Mouse (Mus musculus) testis, adult 2 months (tissue): ENCODE measurements around the gene Nfatc2.

Experiments used
- CTCF ChIP-seq: fragments of 200-500 bp; IDR thresholded peaks from 2 replicates; pipeline ENCODE4 v1.5.1; 2012; ENCODE audit warnings: low read depth, mild to moderate bottlenecking, inconsistent platforms, low read length, moderate library complexity; ENCODE audit not compliant: control insufficient read depth, insufficient read depth, insufficient replicate concordance
- POLR2A ChIP-seq: fragments of 200-500 bp; IDR thresholded peaks from 2 replicates; pipeline ENCODE4 v1.6.1; 2012; ENCODE audit warnings: low read depth, mild to moderate bottlenecking, inconsistent platforms, low read length, moderate library complexity; ENCODE audit not compliant: control insufficient read depth

GRCm38 (mm10) chr2:168573866-168574265 is 27.6 kb downstream of the Nfatc2 start:
- TF ChIP-seq POLR2A = no peak
- TF ChIP-seq CTCF = no peak
